26 mouse cellular contexts compared by ENCODE assay signal in genomic region chr5:86735808-86736207, GRCm38 (mm10). TPM values are rescaled to one million over a fixed set of nuclear protein-coding genes. Genes with fewer than 3 reads are reported as not detected.
DNase-seq lines count a peak whose midpoint lies in the region; ATAC-seq lines count a peak whose summit lies in the region.
"Had no signal": no experiment of that assay in that cellular context is flagged by ENCODE, and none has a peak within 500 bp of the region (broad histone marks: within the 10 kb centered on the region; RNA-seq: fewer than 3 reads in every experiment).

No protein-coding gene starts in this region.

- H3K27me3 ChIP-seq in liver, embryonic 13.5 days: no peaks in the 10 kb centered on the region
- no peaks in the 10 kb centered on the region for H3K27me3 ChIP-seq in hindbrain, embryonic 10.5 days (ENCODE audit: insufficient read depth, poor library complexity, severe bottlenecking)
- H3K27me3 ChIP-seq: forebrain, embryonic 12.5 days; hindbrain, embryonic 13.5 days; limb, embryonic 13.5 days; midbrain, embryonic 13.5 days; neural tube, embryonic 13.5 days had no signal

- H3K9ac ChIP-seq in liver, embryonic 13.5 days: no peak overlapping the region
- H3K9ac ChIP-seq: forebrain, embryonic 12.5 days; hindbrain, embryonic 13.5 days; limb, embryonic 13.5 days; midbrain, embryonic 13.5 days; neural tube, embryonic 13.5 days had no signal

- no peaks in the 10 kb centered on the region for H3K36me3 ChIP-seq in liver, embryonic 13.5 days
- no peaks in the 10 kb centered on the region for H3K36me3 ChIP-seq in hindbrain, embryonic 10.5 days
- H3K36me3 ChIP-seq: forebrain, embryonic 12.5 days; hindbrain, embryonic 13.5 days; limb, embryonic 13.5 days; midbrain, embryonic 13.5 days; neural tube, embryonic 13.5 days had no signal

- no peak overlapping the region for H3K4me3 ChIP-seq in liver, embryonic 13.5 days (replicated peaks)
- H3K4me3 ChIP-seq in hindbrain, embryonic 10.5 days: no peak overlapping the region
- H3K4me3 ChIP-seq: forebrain, embryonic 12.5 days; hindbrain, embryonic 13.5 days; limb, embryonic 13.5 days; midbrain, embryonic 13.5 days; neural tube, embryonic 13.5 days had no signal

- H3K4me2 ChIP-seq in liver, embryonic 13.5 days: no peak overlapping the region
- H3K4me2 ChIP-seq: forebrain, embryonic 12.5 days; hindbrain, embryonic 13.5 days; limb, embryonic 13.5 days; midbrain, embryonic 13.5 days; neural tube, embryonic 13.5 days had no signal

- DNase-seq in adrenal gland, postnatal 10 days: peak; percentile 10
- DNase-seq in adrenal gland, adult (ENCODE audit: inconsistent age in 2 of 2, low spot score in 1 of 2): no peak
- peak; percentile 12 for DNase-seq in retina, postnatal 1 day
- no peak for DNase-seq in retina, embryonic 14.5 days (ENCODE audit: low spot score)
- DNase-seq in liver, embryonic 13.5 days: no peak
- no peak for DNase-seq in frontal cortex, postnatal 14 days (ENCODE audit: low spot score in 2 of 2)
- DNase-seq in hindbrain, embryonic 10.5 days (ENCODE audit: low spot score): no peak
- DNase-seq in layer of hippocampus, adult 11-12 months (ENCODE audit: low spot score): no peak
- DNase-seq: cerebellum, adult 2 months; gastrocnemius, postnatal 14 days; thymus, postnatal 4 days had no signal

- H3K4me1 ChIP-seq in liver, embryonic 13.5 days (replicated peaks): no peaks in the 10 kb centered on the region
- no peaks in the 10 kb centered on the region for H3K4me1 ChIP-seq in hindbrain, embryonic 10.5 days (replicated peaks)
- H3K4me1 ChIP-seq: forebrain, embryonic 12.5 days; hindbrain, embryonic 13.5 days; limb, embryonic 13.5 days; midbrain, embryonic 13.5 days; neural tube, embryonic 13.5 days had no signal

- no peak overlapping the region for H3K27ac ChIP-seq in liver, embryonic 13.5 days
- H3K27ac ChIP-seq in hindbrain, embryonic 10.5 days: no peak overlapping the region
- H3K27ac ChIP-seq: forebrain, embryonic 12.5 days; hindbrain, embryonic 13.5 days; limb, embryonic 13.5 days; midbrain, embryonic 13.5 days; neural tube, embryonic 13.5 days had no signal

- H3K9me3 ChIP-seq in liver, embryonic 13.5 days (replicated peaks): no peaks in the 10 kb centered on the region
- no peaks in the 10 kb centered on the region for H3K9me3 ChIP-seq in hindbrain, embryonic 10.5 days
- H3K9me3 ChIP-seq: forebrain, embryonic 12.5 days; hindbrain, embryonic 13.5 days; limb, embryonic 13.5 days; midbrain, embryonic 13.5 days; neural tube, embryonic 13.5 days had no signal

- 59% methylated on average over 2 of the region's 2 CpGs for WGBS in liver, embryonic 13.5 days (ENCODE audit: insufficient replicate concordance)
- WGBS in hindbrain, embryonic 10.5 days: 76% methylated on average over 2 of the region's 2 CpGs

- peak; percentile 41; the same call in 1 of the 2 replicates for ATAC-seq in liver, embryonic 13.5 days (ENCODE audit: low read depth)
- ATAC-seq: inflammation-experienced regulatory T-cells, adult 6 months; midbrain, embryonic 13.5 days had no signal

RNA-seq across cellular contexts. Expression of gene Tmprss11e, which starts 9.8 kb away (rescaled TPM):
- not detected for total RNA-seq in adrenal gland, postnatal 10 days (2021)
- not detected in 2 replicates for polyA plus RNA-seq in liver, embryonic 13.5 days (2015; fragmentation: Nextera tagmentation; extraction: Ambion mirVana)
- not detected in 2 replicates for polyA plus RNA-seq in hindbrain, embryonic 10.5 days (2016; fragmentation: Nextera tagmentation; extraction: Ambion mirVana)
- total RNA-seq: adrenal gland, adult 18-20 months; gastrocnemius, postnatal 14 days; heart, adult 8-10 months; layer of hippocampus, adult 18-20 months; layer of hippocampus, postnatal 25 days; left cerebral cortex, postnatal 14 days; megakaryocyte progenitor cell, adult 5-6 weeks had no signal
- polyA plus RNA-seq: cerebellum, adult 2 months; frontal cortex, adult 2 months; heart, embryonic 16.5 days; hindbrain, embryonic 13.5 days; limb, embryonic 13.5 days; lung, embryonic 16.5 days; neural tube, embryonic 13.5 days had no signal

RNA-seq across cellular contexts. Expression of gene Tmprss11b, which starts 59.6 kb away (rescaled TPM):
- total RNA-seq in adrenal gland, postnatal 10 days (2021): not detected
- not detected in 2 replicates for polyA plus RNA-seq in liver, embryonic 13.5 days (2015; fragmentation: Nextera tagmentation; extraction: Ambion mirVana)
- polyA plus RNA-seq in hindbrain, embryonic 10.5 days (2016; fragmentation: Nextera tagmentation; extraction: Ambion mirVana): not detected in 2 replicates
- total RNA-seq: adrenal gland, adult 18-20 months; gastrocnemius, postnatal 14 days; heart, adult 8-10 months; layer of hippocampus, adult 18-20 months; layer of hippocampus, postnatal 25 days; left cerebral cortex, postnatal 14 days; megakaryocyte progenitor cell, adult 5-6 weeks had no signal
- polyA plus RNA-seq: cerebellum, adult 2 months; forebrain, embryonic 12.5 days; frontal cortex, adult 2 months; hindbrain, embryonic 13.5 days; inflammation-experienced regulatory T-cells, adult 6 months; limb, embryonic 13.5 days; lung, embryonic 16.5 days; midbrain, embryonic 13.5 days; neural tube, embryonic 13.5 days had no signal

Comparison
In these comparisons a context has a peak if more than half of its experiments do, and no peak if none do; other contexts are left out.
1. DNase-seq: peak in adrenal gland, postnatal 10 days (single experiment) and retina, postnatal 1 day (single experiment); none in adrenal gland, adult (0 of 2), retina, embryonic 14.5 days (single experiment), liver, embryonic 13.5 days (single experiment), frontal cortex, postnatal 14 days (0 of 2), hindbrain, embryonic 10.5 days (single experiment) and layer of hippocampus, adult 11-12 months (single experiment).